Mouse (Mus musculus): ENCODE data around the gene Fryl. TPM values are rescaled to one million over a fixed set of nuclear protein-coding genes. Genes with fewer than 3 reads are reported as not detected.

Gene Fryl
- polyA plus RNA-seq, 1 experiment, result 15.3 TPM

DNA sequence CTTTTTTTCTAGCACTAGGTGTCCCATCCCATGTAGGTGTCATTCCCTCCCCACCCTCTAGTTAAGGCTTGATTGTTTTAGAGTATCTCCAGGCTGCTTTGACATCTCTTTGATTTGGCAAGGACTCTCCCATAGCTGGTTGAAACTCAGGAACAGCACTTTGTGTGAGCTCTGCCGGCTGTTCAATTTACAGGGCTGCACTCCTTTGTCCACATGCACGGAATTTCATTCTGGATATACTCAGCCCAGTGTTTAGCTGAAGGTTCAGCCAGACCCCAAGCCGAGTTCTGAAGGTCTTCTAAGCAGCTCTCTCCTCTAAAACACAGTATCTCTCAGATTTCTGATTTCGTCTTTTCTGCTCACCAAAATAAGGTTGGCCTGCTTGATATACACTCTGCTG, 284.0 kb downstream of the Fryl start:
- H3ac ChIP-seq (ENCODE audit: control insufficient read depth, insufficient read length), result no peak overlapping the region
- peaks cover 15% of the 10 kb centered on the region for H3K36me3 ChIP-seq (ENCODE audit: control insufficient read depth, insufficient read depth)
- TF ChIP-seq POLR2AphosphoS2 (IDR thresholded peaks at IDR 0.05; ENCODE audit: insufficient read length, low read depth), result no peak
- no peak for TF ChIP-seq TCF3 (IDR thresholded peaks at IDR 0.05; ENCODE audit: insufficient read length, low read depth)
- TF ChIP-seq MYOG (IDR thresholded peaks at IDR 0.05; ENCODE audit: control insufficient read depth in 1 of 3, insufficient read depth in 1 of 3, insufficient read length in 2 of 3, low read depth in 2 of 3), result no peak
- TF ChIP-seq REST (IDR thresholded peaks at IDR 0.05; ENCODE audit: insufficient read depth, insufficient read length), result no peak
- TF ChIP-seq E2F4 (IDR thresholded peaks at IDR 0.05; ENCODE audit: insufficient read depth), result no peak
- TF ChIP-seq SRF (IDR thresholded peaks at IDR 0.05; ENCODE audit: control insufficient read depth, insufficient read length, low read depth), result no peak
- TF ChIP-seq MYOD1 (IDR thresholded peaks at IDR 0.05; ENCODE audit: control insufficient read depth in 1 of 3, insufficient read length in 2 of 3, low read depth in 2 of 3), result no peak
- no peak for TF ChIP-seq MAX (IDR thresholded peaks at IDR 0.05; ENCODE audit: low read depth)
- TF ChIP-seq CEBPB (IDR thresholded peaks at IDR 0.05; ENCODE audit: insufficient read depth, poor library complexity, severe bottlenecking), result no peak
- no peak for TF ChIP-seq USF1 (IDR thresholded peaks at IDR 0.05; ENCODE audit: low read depth)
- no peak for TF ChIP-seq TCF12 (IDR thresholded peaks at IDR 0.05; ENCODE audit: insufficient read depth, poor library complexity, severe bottlenecking)
- no peaks in the 10 kb centered on the region for H3K79me2 ChIP-seq (ENCODE audit: control insufficient read depth, insufficient read depth)
- H3K4me2 ChIP-seq (ENCODE audit: low read depth), result no peak overlapping the region
- no peak overlapping the region for H3K4me3 ChIP-seq
- H3K27me3 ChIP-seq (ENCODE audit: control insufficient read depth, insufficient read depth, insufficient read length), result no peaks in the 10 kb centered on the region

Other genes starting within 250 kb of the Fryl start
- 0.35 TPM for gene Slc10a4, start 249.7 kb downstream of the Fryl start, polyA plus RNA-seq (2012; fragmentation: generic; extraction: Trizol)
- gene Ociad1, start 36.2 kb upstream of the Fryl start, polyA plus RNA-seq (2012; fragmentation: generic; extraction: Trizol), result 213 TPM
- gene Ociad2, start 84.4 kb upstream of the Fryl start, polyA plus RNA-seq (2012; fragmentation: generic; extraction: Trizol), result 4.1 TPM
- gene Cwh43, start 149.5 kb upstream of the Fryl start, polyA plus RNA-seq (2012; fragmentation: generic; extraction: Trizol), result 0.02 TPM
- 5.3 TPM for gene Dcun1d4, start 224.4 kb upstream of the Fryl start, polyA plus RNA-seq (2012; fragmentation: generic; extraction: Trizol)

Data from myocyte (in vitro differentiated cells).